Mouse (Mus musculus): ENCODE measurements around the gene Nfyc.

The Nfyc gene

DNA sequence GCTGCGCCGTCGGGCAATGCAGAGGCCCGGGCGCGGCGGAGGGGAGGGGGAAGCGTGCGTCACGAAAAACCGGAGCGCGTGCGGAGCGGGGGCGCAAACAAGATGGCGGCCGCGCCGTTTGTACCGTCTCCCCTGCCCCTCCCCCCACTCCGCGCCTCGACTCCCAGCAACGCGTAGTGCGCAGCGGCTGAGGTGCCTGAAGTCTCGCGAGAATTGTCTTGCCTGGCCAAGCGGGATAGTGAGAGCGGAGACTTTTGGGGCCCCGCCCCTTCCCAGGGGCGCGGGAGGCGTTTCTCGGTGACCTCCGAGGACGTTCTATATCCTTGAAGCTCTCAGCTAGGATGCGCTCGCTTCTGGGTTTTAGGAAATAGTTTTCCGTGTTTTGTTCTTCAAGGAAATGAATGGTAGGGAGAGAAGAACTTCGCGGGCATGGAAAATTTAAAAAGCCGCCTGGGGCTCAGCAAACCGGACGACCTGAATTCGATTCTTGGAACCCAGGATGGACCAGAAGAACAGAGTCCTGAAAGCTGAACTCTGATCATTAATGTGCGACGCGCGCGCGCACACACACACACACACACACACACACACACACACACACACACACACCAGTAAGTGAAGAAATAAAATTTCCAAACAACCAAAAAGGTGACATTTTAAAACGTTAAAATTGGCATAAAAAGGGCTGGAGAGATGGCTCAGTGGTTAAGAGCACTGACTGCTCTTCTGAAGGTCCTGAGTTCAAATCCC lies 5.6 kb downstream of the Nfyc start:
- peak; percentile 99 for DNase-seq (ENCODE audit: low read depth, low spot score)

DNA sequence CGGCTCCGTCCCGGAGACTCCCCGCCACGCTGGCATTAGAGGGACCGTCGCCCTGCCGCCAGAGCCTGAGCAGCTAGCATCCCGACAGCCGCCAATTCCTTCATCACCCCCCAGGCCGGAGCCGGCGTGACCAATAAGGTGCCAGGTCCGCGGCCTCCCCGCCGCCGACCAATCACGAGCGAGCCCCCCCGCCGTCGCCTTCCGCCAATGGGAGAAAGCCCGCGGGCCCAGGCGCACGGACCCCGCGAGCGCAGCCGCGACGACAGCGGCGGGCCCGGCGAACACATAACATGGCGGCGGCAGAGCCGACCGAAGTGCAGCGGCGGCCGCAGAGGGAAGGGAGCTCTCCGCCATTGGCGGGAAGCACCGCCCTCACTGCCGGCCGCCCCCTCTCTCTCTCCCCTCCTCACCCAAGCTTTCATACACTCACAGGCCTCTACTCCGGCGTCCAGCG lies 6.2 kb downstream of the Nfyc start:
- peak; percentile 95 for DNase-seq (ENCODE audit: low read depth, low spot score)

DNA sequence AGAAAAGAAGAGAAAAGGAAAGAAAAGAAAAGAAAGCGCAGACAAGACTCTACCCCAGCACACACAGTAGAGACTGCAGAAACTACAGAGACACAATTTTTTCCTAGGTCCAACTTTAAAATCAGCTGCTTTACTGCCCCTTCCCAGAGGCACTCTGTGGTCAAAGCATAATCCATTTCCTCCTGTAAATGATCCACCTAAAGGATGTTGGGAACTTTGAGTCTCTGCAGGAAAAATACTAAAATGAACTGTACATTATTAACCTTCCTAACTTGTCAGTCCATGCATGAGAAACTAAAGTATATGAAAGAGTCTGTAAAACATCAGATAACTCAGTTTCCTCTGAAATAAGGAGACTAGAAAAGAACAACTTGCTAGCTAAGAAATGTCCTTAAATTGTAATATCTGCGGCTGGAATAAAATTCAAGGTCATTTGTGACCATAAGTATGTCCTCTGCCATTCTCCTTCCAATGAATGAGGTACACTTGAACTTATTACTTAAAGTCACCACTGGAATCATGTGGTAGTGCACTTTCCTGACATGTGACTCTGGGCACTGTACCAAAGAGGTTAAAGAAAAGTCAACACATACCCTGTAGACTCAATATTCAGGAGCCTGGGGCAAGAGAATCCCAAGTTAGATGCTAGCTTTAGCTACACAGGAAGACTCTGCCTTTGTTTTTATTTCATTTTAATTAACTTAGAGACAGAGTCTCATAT lies 9.0 kb downstream of the Nfyc start:
- DNase-seq (ENCODE audit: low read depth, low spot score) = no peak

DNA sequence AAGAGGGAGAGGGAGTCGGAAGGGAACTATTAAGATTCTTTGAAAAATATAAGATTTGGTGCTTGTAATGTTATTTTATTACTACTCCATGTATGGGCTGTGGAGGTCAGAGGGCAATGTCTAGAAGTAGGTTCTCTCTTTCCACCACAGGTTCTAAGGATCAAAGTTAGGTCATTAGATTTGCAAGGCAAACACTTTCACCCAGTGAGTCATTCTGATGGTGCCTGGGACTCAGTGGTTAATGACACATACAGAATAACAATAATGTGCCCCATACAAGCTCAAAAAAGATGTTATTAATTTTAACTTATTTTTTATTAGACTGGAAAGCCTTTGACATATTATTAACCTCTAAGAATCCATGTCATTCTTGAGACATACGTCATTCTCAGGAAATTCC lies 11.5 kb downstream of the Nfyc start:
- DNase-seq (ENCODE audit: low read depth, low spot score) = no peak

DNA sequence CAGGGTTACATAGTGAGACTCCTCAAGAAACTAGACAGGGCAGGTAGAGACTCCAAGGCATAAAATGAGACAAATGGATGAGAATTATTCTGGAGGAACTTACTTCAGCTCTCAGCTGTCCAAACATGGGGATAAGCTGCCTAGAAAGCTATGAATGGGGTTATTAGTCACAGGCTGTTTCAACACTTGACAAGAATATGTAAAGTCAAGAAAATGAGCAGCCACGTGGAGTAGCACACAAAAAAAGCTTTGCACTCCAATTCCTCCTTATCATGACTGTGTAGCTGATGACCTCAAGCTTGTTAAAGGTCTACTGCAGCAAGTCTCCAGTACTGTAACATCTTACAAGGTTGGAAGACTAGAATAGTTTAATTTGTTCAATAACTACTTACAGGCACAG lies 12.1 kb downstream of the Nfyc start:
- no peak for DNase-seq (ENCODE audit: low read depth, low spot score)

DNA sequence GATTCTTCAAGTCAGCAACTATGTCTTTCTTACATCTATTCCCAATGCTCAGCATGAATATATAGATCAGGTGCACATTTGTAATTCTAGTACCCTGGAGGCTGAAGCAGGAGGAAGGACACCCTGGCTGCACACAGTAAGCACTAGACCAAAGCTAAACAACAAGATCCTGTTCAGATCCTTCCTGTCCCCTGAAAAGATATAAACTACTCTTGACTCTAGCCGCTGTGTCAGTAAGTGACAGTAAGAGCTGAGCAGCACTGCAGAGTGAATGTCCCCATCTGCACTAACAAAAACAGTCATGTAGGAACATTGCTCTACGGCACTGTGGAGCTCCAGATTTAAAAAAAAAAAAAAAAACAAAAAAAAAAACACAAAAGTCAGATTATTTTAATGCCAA lies 13.4 kb downstream of the Nfyc start:
- DNase-seq (ENCODE audit: low read depth, low spot score) = no peak

DNA sequence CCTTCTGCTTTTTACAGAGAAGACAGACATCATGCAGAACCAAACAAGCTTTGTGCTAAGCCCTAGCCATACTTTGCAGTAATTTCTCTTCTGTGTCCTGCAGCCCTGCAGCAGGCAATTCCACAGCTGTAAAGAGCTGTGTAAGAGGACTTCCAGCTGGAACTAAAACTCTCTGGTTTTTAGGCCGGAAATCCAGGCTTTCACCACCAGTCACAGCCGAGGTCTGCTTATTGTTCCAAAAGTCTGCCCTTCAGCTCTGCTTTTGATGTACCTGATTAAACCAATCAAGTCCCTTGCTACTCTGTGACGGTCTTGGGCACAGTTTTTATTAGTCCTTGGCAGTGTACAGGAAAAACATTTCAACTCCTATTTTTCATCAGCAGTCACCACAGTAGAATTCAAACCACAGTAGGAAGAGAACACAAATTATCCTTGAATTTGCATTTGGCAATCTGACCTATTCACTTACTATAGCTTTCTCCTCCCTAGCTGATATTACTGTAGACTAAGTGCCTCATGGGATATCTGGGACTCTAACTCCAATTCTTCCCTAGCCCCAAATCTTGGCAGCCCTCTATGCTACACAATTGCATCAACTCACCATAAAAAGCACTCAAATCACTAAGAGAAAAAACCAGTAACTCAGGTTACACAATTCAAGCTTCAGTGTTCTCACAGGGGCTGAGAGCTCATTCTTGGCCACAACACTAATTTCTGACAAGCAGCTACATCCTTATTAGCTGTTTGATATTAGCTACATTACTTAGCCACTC lies 14.2 kb downstream of the Nfyc start:
- no peak for DNase-seq (ENCODE audit: low read depth, low spot score)

DNA sequence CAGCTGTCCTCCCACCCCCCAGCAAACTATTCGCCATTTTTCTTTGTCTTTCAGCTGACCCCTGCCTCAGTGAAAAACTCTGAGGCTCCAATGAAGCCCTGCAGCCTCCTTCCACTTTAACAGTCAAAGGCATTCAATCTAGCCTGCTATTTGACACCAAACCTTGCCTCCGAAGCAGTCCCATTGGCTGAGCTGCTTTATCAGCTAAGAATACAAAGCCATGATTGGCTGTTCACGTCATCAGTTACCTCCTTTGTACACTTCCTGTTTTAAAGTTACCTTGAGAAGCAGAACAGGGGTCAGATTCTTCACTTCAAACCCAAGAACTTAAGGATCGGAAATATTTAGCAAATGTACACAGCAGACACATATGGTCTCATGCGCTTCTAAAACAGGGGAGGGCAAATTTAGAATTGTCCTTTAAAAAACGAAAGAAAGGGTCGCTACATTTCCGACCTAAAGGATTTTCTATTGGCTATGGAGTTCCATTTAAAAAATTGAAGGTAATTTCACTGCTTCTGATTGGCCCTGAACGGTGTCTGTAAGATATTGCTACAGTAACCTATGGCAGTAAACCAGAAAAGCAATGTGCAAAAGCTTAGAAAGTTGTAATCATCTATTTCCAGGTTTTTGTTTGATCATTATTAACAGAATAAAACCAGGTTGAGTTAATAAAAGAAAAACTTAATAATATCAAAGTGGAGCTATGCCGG lies 15.6 kb downstream of the Nfyc start:
- DNase-seq (ENCODE audit: low read depth, low spot score) = peak; percentile 91

DNA sequence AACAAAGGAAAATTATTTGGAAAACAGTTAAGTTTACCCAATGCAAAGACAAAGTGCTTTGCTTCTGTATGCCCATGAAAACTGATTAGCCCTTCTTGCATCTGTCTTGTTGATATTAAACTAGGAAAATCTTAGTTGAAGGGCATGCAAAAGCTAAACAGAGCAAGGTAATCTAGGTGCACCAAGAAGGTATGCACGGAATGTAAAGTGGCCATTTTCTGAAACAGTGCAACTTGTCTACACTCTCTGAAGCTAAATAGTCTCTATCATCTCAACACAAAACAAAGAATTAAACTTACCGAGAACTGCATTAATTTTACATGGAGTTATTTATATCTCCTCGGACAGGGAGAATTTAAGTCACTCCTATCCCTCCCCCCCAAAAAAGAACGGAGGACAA lies 16.2 kb downstream of the Nfyc start:
- no peak for DNase-seq (ENCODE audit: low read depth, low spot score)

DNA sequence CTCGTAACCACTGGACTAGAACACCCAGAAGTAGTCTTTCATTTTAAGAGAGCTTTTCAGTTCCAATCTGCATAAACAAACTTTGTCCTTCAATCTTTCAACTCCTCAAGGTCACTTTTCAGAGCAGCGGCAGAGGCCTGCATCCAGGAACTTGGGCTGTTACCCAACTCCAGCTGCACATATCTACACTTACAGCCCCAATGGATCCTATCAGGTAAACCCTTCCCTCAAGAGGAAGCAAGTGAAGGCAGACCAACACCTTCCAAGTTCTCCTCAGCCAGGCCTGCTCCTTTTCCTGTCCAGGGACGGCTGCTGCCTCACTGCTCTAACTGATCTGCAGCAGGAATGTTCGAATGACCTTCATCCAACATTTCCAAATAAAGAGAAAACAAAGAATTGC lies 17.2 kb downstream of the Nfyc start:
- DNase-seq (ENCODE audit: low read depth, low spot score) = no peak

DNA sequence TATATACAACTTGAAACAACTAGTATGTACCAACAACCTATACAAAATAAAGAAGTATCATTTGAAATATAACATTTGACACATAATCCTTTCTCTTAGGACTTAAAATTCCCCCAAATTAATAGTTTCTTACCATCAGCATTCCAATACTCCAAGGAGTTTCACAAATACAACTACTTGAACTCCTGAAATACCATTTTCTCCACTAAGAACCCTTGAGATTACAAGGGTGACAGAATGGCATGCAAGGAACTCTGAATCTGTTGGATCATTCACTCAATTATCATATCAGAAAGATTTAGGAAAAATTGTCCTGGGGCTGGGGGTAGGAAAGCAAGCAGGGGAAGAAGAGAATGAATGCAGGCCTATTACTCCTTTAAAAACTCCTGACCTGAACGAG lies 17.6 kb downstream of the Nfyc start:
- DNase-seq (ENCODE audit: low read depth, low spot score) = no peak

DNA sequence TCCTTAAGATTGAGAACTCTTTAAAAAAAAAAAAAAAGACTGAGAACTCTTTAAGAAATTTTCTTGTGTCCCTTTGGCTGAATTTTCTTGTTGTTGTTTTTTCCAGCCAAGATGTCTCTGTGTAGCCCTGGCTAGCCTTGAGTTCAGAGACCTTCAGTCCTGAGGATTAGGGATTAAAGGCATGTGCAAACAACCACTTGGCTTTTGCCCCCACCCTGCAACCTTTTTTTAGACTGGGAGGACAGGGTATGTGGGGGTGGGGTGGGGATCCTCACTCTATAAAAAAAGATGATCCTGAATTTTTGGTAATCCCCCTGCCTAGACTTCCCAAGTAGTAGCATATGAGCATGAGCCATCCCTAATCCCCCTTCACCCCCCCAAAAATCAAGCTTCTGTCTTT lies 25.6 kb downstream of the Nfyc start:
- DNase-seq (ENCODE audit: low read depth, low spot score) = no peak

DNA sequence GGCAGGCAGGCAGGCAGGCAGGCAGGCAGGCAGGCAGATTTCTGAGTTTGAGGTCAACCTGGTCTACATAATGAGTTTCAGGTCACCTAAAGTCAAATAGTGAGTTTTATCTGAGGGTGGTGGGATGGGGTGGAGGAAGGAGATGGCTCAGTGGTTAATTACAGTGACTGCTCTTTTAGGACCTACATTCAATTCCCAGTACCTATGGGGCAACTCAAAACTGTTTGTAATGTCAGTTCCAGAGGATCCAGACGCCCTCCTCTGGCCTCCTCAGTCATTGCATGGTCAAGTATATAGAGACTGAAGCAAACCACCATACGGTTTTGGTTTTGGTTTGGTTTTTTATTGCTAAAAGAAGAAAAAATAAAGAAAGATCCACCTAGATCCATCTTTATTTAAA lies 29.9 kb downstream of the Nfyc start:
- DNase-seq (ENCODE audit: low read depth, low spot score) = no peak

DNA sequence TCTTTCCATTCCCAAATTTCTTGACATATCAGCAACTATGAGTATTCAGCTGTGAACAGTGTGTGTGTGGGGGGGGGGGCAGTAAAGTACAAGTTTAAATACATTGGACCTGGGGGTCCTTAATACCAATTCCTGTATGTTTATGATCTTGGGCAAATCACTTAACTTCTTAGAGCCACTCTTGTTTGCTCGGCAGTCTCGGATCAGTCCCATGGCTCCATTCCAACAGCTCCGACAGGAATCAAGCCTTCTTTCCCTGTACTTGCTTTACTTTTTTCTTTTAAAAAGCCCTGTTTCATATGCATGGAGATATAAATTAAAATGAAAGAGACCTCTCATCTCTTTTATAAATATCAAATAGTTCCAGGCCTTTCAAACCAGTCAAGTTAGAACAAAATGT lies 30.7 kb downstream of the Nfyc start:
- DNase-seq (ENCODE audit: low read depth, low spot score) = no peak

DNA sequence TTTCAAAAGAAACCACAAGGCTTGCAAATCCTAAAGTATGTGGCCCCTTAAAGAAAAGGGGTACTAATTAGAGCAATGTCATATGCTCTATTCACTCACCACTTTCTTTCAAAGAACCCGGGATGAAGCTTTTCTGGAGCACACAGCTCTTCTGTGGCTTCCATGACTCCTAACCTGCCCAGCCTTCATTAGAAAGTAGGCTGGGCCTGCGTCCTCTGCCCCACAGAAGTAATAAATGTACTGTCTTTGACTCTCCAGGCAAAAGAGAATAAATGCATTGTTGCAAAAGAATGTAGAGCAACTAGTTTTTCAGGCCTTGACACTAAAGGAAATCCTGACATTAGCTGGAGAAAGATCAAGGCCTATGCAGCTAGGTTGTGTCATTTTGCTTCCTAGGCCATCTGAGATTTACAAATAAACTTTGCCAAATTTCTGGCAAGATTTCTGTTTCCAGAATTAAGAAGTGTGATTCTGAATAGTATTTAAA lies 31.6 kb downstream of the Nfyc start:
- DNase-seq (ENCODE audit: low read depth, low spot score) = no peak

DNA sequence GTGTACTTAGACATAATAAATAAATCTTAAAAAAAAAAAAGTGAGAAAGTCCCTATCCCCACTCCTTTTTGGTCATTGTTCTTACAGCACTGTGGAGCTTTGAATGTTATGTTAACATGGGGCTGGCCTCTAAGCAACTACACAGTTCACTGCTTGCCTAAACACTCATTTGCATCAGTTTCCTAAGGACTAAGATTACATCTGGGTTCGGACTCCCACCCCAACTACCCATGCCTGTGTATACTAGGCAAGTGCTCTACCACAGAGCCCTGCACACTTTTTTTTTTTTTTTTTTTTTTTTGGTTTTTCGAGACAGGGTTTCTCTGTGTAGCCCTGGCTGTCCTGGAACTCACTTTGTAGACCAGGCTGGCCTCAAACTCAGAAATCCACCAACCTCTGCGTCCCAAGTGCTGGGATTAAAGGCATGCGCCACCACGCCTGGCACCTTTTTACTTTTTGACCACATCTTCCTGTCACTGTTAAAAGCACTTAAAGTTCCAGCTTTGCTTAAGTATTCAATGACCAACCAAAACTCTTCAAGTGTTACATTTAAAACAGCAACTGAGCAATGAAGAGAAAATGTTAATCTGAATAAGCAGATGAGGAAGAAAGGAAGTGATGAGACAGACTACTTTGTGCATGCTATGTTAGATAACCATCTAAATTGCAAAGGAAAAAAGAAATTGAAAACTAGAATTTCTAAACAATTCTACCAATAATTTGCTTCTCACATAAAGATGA lies 33.2 kb downstream of the Nfyc start:
- no peak for DNase-seq (ENCODE audit: low read depth, low spot score)

DNA sequence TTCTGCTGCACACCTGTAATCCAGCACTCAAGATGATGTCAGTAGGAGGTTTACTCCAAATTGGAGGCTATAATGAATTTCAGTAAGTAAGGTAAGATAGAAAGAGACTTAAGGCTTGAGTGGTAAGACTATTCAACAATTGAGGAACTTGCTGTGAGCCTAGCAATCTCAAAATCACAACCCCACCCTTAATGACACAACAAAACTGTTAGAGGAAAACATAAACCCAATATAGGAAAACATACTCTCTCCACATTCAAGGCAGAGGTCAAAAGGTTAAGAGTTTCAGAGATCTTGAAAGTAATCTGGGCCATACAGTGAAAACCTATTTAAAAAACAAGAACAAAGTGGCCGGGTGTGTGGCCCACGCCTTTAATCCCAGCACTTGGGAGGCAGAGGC lies 34.7 kb downstream of the Nfyc start:
- no peak for DNase-seq (ENCODE audit: low read depth, low spot score)

DNA sequence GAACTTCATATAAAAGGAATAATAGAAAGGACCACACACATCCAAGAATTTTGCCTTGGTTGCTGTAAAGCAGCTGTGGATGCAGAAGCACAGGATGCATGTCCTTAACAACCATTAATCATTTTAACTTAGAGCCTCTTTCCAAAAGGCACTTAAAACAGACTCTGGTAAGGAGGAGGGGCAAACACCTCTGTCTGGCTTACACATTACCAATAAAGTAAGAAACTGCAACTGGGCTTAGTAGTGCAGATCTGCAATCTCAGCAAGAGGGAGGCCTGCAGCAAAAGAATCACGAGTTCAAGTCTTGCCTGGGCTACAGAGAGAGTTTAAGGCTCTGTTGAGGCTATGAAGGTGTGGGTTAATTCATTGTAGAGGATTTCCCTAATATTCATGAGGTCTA lies 35.7 kb downstream of the Nfyc start:
- no peak for DNase-seq (ENCODE audit: low read depth, low spot score)

DNA sequence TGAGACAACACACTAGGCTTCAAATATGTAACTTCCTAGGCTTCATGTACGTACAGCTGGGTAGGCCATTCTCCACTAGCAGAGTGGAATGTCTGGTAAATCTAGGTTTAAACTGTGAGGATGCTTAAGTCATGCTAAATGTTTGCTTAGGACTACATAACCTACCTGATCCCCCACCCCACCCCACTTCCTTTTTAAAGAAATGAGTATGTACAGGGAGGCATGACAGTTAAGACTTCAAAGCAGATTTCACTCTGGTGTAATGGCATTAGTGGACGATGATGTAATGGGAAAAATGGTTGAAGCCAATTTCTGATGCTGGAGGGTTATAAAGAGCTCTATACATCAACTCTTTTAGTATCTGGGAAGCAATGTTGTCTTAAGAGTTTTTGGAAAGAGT lies 38.5 kb downstream of the Nfyc start:
- DNase-seq (ENCODE audit: low read depth, low spot score) = no peak

DNA sequence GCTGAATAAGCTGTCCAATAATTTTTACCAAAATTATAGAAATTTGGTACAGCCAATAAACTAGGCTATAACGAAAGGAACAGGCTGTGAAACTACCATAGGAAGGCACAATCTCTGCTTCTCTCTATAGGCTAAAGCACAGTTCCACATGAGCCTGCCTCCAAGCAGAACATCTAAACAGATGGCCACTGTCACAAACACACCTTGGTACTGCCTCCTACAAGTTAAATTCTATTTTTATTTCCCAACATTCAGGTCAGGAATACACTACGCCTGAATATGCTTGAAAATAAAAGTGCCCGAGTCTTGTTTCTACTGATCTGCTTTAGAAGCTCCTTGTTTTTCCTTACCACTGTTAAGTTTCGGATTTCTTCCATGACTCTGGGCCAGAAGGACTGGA lies 41.3 kb downstream of the Nfyc start:
- DNase-seq (ENCODE audit: low read depth, low spot score) = no peak

DNA sequence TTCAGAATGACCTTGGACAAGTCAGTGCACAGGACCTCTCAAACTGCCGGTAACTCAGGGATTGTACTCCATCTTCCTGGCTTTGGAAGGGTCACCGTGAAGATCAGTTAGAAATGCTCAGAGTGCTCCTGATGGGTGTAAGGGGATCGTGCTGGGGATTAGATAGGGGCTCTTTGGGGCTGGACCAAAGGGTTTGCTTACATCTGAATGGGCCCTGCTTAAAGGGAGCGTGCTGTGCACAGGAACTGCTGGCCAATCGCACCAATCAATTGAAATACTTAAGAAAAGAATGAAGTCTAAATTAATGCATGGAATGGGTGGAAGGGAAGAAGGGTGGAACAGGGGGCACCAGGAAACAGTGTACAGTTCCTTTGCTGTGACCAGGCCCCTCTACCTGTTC lies 75.6 kb downstream of the Nfyc start:
- DNase-seq (ENCODE audit: low read depth, low spot score) = no peak
